Mouse (Mus musculus) testis, adult 2 months (tissue): ENCODE data around the gene Gnl3.

Experiments
- CTCF ChIP-seq: fragments of 200-500 bp; IDR thresholded peaks from 2 replicates; pipeline ENCODE4 v1.5.1; 2012; ENCODE audit warnings: low read depth, mild to moderate bottlenecking, inconsistent platforms, low read length, moderate library complexity; ENCODE audit not compliant: control insufficient read depth, insufficient read depth, insufficient replicate concordance
- POLR2A ChIP-seq: fragments of 200-500 bp; IDR thresholded peaks from 2 replicates; pipeline ENCODE4 v1.6.1; 2012; ENCODE audit warnings: low read depth, mild to moderate bottlenecking, inconsistent platforms, low read length, moderate library complexity; ENCODE audit not compliant: control insufficient read depth

DNA sequence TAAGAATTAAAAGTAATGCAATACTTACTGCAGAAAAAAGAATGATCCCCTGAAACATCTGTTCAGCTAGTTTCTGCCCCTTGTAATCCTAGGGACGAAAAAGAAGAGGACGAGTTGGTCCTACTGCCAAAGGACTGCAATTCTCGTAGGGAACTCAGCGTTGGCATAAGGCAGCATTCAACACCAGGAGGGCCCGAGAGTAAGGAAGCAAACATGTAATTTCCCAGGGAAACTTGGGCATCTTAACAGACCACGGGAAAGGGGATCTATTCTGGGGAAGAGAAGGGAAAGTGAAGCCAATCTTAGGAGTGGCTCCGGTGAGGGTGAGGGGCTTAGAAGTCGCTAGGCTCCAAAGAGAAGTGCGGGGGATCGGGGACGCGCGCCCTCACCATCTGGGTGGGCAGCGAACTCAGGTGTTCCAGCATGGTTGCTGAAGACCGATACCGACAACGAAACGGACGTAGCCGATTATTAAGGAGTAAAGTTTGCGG lies 18.1 kb downstream of the Gnl3 start:
- TF ChIP-seq POLR2A = no peak
- TF ChIP-seq CTCF = no peak
